Mouse (Mus musculus) erythroblast, adult 5-6 weeks (primary cell): ENCODE measurements around the gene Gm36210. TPM values are rescaled to one million over a fixed set of nuclear protein-coding genes. Genes with fewer than 3 reads are reported as not detected.
A peak's percentile ranks its signal among the peaks of the same experiment; 100 is the strongest.

Experiments used
- ATAC-seq: replicated peaks from 2 replicates; pipeline ENCODE4 v1.8.0; 2016; ENCODE audit warnings: moderate number of reproducible peaks, mild to moderate bottlenecking, moderate TSS enrichment, inconsistent platforms; ENCODE audit not compliant: poor library complexity, low FRiP score, severe bottlenecking
- total RNA-seq, 2 experiments: library from RNA; stranded (forward) in 1 of 2; stranded (reverse) in 1 of 2; fragments of 150-400 nt in 1 of 2; fragments of 200-764, 138-1000 nt in 1 of 2; gene quantifications; 2 replicates each; pipeline versions ENCODE4 v1.2.3 to v1.2.4; 2015 to 2017; ENCODE audit warnings: low replicate concordance in 2 of 2

Gm36210 gene
- total RNA-seq, 2 experiments from 2014 or later, result not detected

- ATAC-seq, result no peak
Measured at GRCm38 (mm10) chr7:4923586-4924364, 17.5 kb upstream of the Gm36210 start.

- no peak for ATAC-seq
Measured at GRCm38 (mm10) chr7:4922931-4923565, 16.7 kb upstream of the Gm36210 start.

DNA sequence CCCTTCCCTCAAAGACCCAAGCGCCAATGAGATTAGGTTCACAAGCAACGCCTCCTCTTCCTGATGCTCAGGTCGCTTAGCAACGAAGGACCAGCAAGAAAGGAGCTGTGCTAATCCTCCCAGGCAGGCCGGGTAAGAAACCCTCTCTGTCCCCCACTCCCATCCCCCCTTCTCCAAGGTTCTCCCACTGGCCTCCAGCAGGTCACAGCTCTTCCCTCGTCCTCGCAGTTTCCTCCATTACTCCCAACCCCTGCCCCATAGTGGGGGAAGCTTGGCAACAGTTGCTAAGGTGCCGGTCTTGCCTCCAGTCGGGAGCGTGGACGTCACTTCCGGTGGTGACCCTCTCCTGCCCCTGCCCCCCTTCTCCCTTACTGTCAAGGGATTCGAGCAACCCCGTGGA, 16.2 kb upstream of the Gm36210 start:
- no peak for ATAC-seq

DNA sequence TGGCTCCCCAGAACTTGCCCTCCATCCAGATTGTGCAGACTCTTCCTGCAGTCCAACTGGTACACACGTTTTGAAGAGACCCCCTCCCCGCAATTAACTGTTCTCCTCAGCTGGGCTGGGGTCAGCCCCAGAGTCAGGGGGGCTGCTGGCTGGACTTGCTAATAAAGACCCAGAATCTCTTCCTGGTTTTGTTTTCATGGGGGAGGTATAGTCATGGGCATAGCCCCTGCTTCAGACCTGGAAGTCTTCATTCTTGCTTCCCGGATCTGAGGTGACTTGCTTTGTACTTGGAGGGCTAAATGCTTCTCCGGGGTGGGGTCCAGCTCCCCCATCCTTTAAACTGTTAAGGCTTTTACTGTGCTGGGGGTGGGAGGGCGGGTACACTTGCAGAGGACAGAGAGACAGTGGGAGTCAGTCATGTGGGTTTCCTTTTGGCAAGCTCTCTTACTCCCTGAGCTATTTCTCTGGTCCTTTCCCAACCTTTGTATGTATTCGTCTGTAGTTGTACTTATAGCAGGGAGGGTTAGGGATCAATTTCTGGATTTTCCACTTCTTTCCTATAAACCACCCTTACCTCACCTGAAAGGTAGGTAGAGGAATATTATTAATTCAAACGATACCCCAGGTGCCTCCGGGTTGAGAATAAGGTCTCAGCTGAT, 15.6 kb upstream of the Gm36210 start, which contains the start of gene Nat14:
TSS of gene Nat14 (plus strand) at position 205 of the 659 bp plus-strand sequence.
- no peak for ATAC-seq

DNA sequence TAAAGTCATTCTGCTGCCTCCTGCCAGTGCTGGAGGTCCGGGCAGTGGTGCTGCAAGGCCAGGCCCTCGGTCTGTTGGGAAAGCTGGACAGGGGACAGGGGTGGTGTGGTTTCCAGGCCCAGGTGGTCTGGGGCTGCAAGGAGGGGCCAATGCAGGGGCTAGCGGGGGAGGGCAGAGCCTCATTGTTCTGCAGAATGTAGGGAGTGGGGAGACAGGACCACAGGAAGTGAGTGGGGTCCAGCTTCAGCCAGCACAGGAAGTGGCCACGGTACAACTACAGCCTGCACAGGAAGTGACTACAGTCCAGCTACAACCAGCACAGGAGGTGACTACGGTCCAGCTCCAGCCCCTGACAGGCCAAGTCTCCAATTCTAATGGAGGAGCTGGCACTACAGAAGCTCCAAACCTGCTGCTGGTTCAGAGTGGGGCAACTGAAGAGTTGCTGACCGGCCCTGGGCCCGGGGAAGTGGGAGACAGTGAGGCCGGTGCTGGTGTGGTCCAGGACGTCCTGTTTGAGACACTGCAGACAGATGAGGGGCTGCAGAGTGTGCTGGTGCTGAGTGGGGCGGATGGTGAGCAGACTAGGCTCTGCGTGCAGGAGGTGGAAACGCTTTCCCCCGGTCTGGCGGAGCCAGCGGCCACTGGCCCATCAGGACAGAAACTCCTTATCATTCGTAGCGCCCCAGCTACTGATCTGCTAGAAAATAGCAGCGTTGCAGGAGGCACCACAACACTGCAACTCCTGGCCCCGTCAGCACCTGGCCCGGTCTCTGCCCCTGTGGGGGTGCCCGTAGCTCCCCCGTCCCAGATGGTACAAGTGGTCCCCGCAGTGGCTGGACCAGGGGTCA, 14.9 kb upstream of the Gm36210 start:
- no peak for ATAC-seq

DNA sequence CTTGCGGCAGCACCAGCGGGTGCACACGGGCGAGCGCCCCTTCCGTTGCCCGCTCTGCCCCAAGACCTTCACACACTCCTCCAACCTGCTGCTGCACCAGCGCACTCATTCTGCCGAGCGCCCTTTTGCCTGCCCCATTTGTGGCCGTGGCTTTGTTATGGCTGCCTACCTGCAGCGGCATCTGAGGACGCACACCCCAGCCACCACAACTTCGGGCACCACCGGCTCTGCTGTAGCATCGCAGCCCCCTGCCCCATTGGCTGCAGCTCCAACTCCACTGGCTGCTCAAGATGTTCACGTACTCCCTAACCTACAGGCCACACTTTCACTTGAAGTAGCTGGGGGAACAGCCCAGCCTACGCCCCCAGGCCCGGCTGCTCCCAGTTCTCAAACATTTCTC, 14.2 kb upstream of the Gm36210 start:
- no peak for ATAC-seq

- no peak for ATAC-seq
Measured at GRCm38 (mm10) chr7:4919971-4920370, 13.7 kb upstream of the Gm36210 start.

GRCm38 (mm10) chr7:4919096-4919495, 12.8 kb upstream of the Gm36210 start:
- no peak for ATAC-seq

DNA sequence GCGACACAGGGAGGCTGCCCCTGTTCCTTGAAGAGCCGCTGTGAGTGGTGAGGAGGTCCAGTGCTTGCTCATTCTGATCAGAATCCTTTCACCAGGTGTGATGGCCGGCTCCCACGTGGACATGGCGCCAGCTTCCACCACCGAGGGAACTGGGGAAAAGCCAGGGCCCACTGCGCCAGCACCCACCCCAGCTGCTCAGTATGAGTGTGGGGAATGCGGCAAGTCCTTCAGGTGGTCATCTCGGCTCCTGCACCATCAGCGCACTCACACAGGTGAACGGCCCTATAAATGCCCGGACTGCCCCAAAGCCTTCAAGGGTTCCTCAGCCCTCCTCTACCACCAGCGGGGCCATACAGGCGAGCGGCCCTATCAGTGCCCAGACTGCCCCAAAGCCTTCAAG, 12.4 kb upstream of the Gm36210 start:
- no peak for ATAC-seq

- no peak for ATAC-seq
Measured at GRCm38 (mm10) chr7:4917494-4917893, 11.2 kb upstream of the Gm36210 start.

DNA sequence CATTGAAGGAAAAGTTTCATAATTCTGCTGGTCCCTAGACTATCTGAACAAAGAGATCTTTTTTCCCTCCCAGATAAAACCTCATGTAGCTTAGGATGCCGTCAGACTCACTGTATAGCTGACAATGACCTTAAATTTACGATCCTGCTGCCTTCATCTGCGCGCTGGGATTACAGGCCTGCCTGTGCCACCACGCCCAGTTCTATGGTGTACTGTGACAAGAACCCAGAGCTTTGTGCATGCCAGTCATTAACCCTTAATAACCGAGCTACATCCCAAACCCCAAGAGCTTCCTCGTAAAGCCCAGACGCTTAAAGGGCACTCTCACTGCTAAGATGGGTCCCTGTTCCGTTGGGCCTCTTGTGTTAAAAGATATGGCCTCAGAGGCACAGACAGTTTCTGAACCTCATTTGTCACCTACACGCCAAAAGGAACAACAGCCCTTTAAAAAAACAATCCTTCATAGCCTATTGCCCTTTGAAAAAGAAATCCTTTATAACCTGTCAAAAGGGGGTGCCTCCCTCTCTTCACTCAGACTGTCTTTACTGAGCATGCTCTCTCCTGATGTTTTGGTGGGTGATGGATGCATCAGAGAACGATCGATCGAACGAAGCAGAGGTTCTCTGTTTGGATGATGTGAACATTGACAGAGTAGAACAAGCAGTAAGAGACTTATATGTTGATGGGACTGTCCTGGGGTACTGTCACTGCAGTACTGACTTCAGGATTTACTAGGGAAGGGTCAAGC, 9.5 kb upstream of the Gm36210 start:
- peak; percentile 65 for ATAC-seq

- peak; percentile 89 for ATAC-seq
Measured at GRCm38 (mm10) chr7:4915007-4915665, 8.8 kb upstream of the Gm36210 start, which contains the start of gene Zfp628. Gene Zfp628 (plus strand): TSS chr7:4915217.

DNA sequence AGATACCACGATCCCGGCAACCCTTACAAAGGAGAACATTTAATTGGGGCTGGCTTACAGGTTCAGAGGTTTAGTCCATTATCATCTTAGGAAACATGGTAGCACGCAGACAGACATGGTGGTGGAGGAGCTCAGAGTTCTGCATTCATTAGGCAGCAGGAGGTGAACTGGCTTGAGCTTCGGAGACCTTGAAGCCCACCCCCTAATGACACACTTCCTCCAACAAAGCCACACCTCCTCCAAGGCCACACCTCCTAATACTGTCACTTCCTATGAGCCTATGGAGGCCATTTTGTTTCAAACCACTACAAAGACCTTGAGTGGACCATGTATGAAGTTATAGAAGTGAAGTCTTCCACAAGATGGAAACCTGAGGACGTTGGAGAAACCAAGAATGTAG, 5.9 kb upstream of the Gm36210 start:
- ATAC-seq, result no peak

DNA sequence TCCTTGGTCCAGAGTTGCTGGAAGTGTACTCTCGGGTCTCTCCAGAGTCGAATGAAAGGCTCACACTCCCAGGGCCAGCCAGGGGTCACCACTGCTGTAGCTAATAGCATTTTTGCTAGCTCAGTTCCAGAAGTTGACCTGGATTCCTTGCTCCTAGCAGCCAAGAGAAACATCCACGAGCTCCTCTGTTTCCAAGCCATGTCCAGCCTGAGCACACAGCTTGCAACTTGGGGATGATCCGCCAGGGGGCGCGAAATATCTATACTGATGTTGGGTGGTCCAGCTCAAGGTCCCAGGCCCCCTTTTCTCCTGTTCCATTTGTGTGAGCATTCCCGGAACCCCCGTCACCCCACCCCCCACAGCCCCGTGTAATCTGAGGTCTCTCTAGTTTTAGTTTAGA, 5.2 kb upstream of the Gm36210 start:
- no peak for ATAC-seq

DNA sequence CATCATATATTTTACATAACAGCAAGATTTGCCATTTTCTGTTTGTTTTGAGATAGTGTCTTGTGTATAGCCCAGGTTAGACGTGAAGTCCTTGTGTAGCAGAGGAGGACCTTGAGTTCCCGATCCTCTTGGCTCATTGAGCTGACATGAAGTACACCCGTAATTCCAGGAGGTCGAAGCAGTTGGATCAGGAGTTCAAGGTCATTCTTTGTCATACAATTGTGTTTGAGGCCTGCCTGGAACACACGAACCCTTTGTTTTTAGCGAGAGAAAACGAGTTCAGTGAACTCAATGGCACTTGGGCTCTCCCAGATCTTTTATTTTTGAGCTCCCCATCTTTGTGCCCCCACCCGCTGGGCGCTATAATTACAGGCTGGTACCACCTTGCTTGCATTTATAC, 3.9 kb downstream of the Gm36210 start:
- ATAC-seq, result no peak

- ATAC-seq, result peak; percentile 68
Measured at GRCm38 (mm10) chr7:4901171-4901570, 5.1 kb downstream of the Gm36210 start.

DNA sequence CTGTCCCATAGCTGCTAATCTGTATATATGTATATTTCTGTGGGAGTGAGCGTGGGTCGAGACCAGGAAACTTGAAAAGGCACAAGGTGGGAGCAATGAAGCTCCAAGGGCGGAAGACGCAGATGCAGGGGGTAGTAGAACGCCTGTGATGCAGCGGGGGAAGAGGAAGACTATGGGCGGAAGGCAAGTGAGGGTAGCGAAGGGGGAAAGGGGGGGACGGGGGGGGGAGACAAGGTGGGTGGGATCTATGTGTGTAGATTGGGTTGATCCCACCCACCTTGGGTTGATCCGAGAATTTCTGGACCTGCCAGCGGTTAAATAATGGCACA, 5.8 kb downstream of the Gm36210 start:
- ATAC-seq, result no peak

DNA sequence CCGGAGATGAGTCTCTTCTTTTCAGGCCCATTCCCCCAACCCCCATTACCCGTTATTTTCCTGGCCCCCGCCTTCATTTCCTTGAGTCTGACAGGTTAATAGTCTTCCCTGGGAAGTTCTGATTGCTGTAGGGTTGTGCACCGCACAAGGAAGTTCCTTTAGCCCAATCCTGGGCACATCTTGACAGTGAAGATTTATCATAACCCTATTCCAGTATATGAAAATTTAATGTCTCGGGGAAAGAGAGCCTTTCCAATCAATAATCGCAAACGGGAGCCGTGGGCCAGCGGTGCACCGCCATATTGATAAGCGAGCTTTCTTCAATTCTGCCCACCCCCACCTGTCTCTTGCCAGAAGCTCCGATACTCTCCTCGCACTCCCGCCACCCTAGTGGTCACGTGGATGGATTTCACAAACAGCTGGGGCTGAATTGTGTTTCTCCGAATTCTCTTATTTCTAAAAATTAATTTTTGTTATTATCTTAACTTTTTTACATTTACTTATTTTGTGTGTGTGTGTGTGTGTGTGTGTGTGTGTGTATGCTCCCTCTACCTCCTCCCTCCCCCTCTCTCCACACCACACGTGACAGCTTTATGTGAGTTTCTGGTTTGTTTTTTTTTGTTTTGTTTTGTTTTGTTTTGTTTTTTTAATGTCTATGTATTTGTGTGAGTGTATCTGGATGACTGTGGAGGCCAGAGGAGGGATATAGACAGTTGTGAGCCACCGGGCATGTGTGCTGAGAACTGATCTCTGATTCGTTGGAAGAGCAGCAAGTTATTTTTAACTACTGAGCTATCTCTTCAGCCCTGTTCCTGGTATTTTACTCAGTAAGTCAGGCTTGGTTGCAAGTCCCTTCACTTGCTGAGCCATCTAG, 6.4 kb downstream of the Gm36210 start:
- no peak; the same call in 1 of the 2 replicates for ATAC-seq
